Mouse (Mus musculus) stomach, postnatal 0 days (tissue): Measurements from ENCODE around the gene Supt4a.

Experiments
- CTCF ChIP-seq: IDR thresholded peaks from 2 replicates; pipeline ENCODE4 v1.5.1; 2016; ENCODE audit warnings: antibody characterized with exemption, low read depth, mild to moderate bottlenecking, moderate library complexity
- EP300 ChIP-seq: optimal IDR thresholded peaks from 2 replicates; pipeline ENCODE3; 2016; ENCODE audit warnings: antibody characterized with exemption

DNA sequence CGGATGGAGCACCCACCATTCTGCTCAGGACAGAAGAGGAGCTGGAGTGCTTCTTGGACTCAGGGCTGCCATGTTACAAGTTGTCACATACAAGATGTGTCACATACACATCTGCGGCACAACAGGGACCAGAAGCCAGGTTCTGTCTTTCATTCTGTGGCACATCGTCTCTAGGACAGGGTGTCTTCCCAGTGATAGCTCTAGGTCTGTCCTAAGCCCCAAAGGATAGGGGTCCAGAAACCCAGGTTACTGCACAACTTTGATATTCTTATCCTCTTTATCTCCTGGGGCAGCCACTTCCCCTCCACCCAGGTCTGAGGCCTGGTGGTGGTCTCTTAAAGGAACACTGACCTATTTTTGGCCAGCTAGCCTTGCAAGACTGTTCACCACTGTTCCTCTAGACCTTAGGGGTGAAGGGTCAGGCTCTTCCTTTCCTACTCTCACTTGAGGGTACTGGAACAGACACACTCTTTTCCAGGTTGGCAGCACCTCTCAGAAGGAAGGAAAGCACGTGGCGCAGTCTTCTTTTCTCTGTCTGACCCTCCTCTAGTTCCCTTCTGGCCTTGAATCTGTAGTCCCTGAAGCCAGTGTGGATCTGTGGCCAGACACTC is 16.6 kb downstream of the Supt4a start:
- TF ChIP-seq CTCF (no peak), EP300 (no peak)
